Comparison of ENCODE assay signal across 19 mouse cellular contexts in the genomic region with DNA sequence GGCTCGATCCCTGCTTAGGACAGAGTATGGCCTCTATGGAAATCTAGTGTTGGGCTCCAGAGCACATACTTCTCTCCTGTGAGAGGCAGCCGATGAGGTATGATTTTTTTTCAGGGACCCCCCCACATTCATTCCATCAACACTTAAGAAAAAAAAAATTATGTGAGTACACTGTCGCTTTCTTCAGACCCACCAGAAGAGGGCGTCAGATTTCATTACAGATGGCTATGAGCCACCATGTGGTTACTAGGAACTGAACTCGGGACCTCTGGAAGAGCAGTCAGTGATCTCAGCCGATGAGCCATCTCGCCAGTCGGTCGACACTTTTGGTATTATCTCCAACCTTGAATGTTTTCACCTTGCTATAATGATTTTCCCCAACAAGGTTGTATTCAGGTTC.
A peak's percentile ranks its signal among the peaks of the same experiment; 100 is the strongest.
DNase-seq lines count a peak whose midpoint lies in the region; ATAC-seq and TF ChIP-seq lines count a peak whose summit lies in the region.
"Had no signal": no experiment of that assay in that cellular context is flagged by ENCODE, and none has a peak within 500 bp of the region (broad histone marks: within the 10 kb centered on the region; RNA-seq: fewer than 3 reads in every experiment).

No protein-coding gene starts in this region.

- H3K9ac ChIP-seq in intestine, embryonic 14.5 days (ENCODE audit: low read length) = no peak overlapping the region
- no peak overlapping the region for H3K9ac ChIP-seq in intestine, embryonic 16.5 days (ENCODE audit: low read depth, low read length)
- H3K9ac ChIP-seq in liver, postnatal 0 days (replicated peaks) = no peak overlapping the region
- H3K9ac ChIP-seq in ES-Bruce4 (ENCODE audit: low read depth, poor library complexity, severe bottlenecking) = no peak overlapping the region
- H3K9ac ChIP-seq: forebrain, embryonic 12.5 days; hindbrain, embryonic 12.5 days; limb, embryonic 13.5 days had no signal

- H3K9me3 ChIP-seq in intestine, embryonic 14.5 days (ENCODE audit: control insufficient read depth, low read length) = no peaks in the 10 kb centered on the region
- no peaks in the 10 kb centered on the region for H3K9me3 ChIP-seq in intestine, embryonic 16.5 days (ENCODE audit: control insufficient read depth, low read length)
- H3K9me3 ChIP-seq in liver, postnatal 0 days (ENCODE audit: low read length) = no peaks in the 10 kb centered on the region
- no peaks in the 10 kb centered on the region for H3K9me3 ChIP-seq in ES-Bruce4 (replicated peaks; ENCODE audit: control insufficient read depth, insufficient read depth, low read length, poor library complexity, severe bottlenecking)
- H3K9me3 ChIP-seq: embryonic facial prominence, embryonic 10.5 days; forebrain, embryonic 12.5 days; hindbrain, embryonic 12.5 days; limb, embryonic 13.5 days; midbrain, embryonic 10.5 days had no signal

- DNase-seq in intestine, embryonic 14.5 days (ENCODE audit: low spot score) = peak; percentile 41
- DNase-seq in liver, postnatal 0 days = no peak
- DNase-seq in liver = no peak
- peak; percentile 25 for DNase-seq in ZHBTc4 (ENCODE audit: low read depth, low spot score)
- no peak for DNase-seq in left cerebral cortex, postnatal 25 days (ENCODE audit: low spot score in 2 of 2)
- DNase-seq: cerebellum, adult 9-10 months; heart, adult 18-20 months; kidney, adult 18-20 months; lung, postnatal 4 days; right cerebral cortex, adult 18-20 months; thymus, postnatal 25 days had no signal

- no peaks in the 10 kb centered on the region for H3K4me1 ChIP-seq in intestine, embryonic 14.5 days (replicated peaks; ENCODE audit: control insufficient read depth, insufficient read depth, low read length)
- peaks cover 4% of the 10 kb centered on the region; the same call in 1 of the 2 replicates for H3K4me1 ChIP-seq in intestine, embryonic 16.5 days (ENCODE audit: control insufficient read depth, insufficient read depth, low read length)
- no peaks in the 10 kb centered on the region for H3K4me1 ChIP-seq in liver, postnatal 0 days (ENCODE audit: insufficient read depth)
- H3K4me1 ChIP-seq in ES-Bruce4 (ENCODE audit: control insufficient read depth, insufficient read depth, low read length) = no peaks in the 10 kb centered on the region

- H3K27ac ChIP-seq in intestine, embryonic 14.5 days (ENCODE audit: low read depth) = no peak overlapping the region
- no peak overlapping the region; the same call in 1 of the 2 replicates for H3K27ac ChIP-seq in intestine, embryonic 16.5 days (ENCODE audit: low read length)
- H3K27ac ChIP-seq in liver, postnatal 0 days (ENCODE audit: low read depth) = no peak overlapping the region
- no peak overlapping the region for H3K27ac ChIP-seq in ES-Bruce4 (ENCODE audit: insufficient read depth, low read length)
- H3K27ac ChIP-seq: embryonic facial prominence, embryonic 10.5 days; forebrain, embryonic 12.5 days; hindbrain, embryonic 12.5 days; limb, embryonic 13.5 days; midbrain, embryonic 10.5 days had no signal

- no peak overlapping the region for H3K4me2 ChIP-seq in intestine, embryonic 14.5 days (ENCODE audit: low read length)
- H3K4me2 ChIP-seq in intestine, embryonic 16.5 days (ENCODE audit: low read depth, low read length) = no peak overlapping the region
- no peak overlapping the region for H3K4me2 ChIP-seq in liver, postnatal 0 days (ENCODE audit: low read depth, low read length)
- H3K4me2 ChIP-seq: forebrain, embryonic 12.5 days; hindbrain, embryonic 12.5 days; limb, embryonic 13.5 days had no signal

- no peak for ATAC-seq in intestine, embryonic 14.5 days (replicated peaks; ENCODE audit: low FRiP score, low TSS enrichment, low read depth)
- ATAC-seq in intestine, embryonic 16.5 days = no peak
- no peak for ATAC-seq in liver, postnatal 0 days
- ATAC-seq in megakaryocyte progenitor cell, adult 5-6 weeks (replicated peaks; ENCODE audit: poor library complexity) = no peak

- peak; percentile 36; the same call in 1 of the 2 replicates for TF ChIP-seq CTCF in liver, postnatal 0 days (IDR thresholded peaks at IDR 0.05; ENCODE audit: low read depth)
- peak; percentile 20 for TF ChIP-seq CTCF in ES-Bruce4 (IDR thresholded peaks at IDR 0.05; ENCODE audit: low read depth, low read length)

- intact Hi-C loops in left cerebral cortex, postnatal 25 days (cut with DNase I) = no loop called here

- no peak for TF ChIP-seq EP300 in liver, postnatal 0 days (IDR thresholded peaks at IDR 0.05; ENCODE audit: low read depth)
- no peak for TF ChIP-seq EP300 in ES-Bruce4 (IDR thresholded peaks at IDR 0.05; ENCODE audit: insufficient read depth, low read depth, low read length)

- no peaks in the 10 kb centered on the region for H3K36me3 ChIP-seq in intestine, embryonic 14.5 days (ENCODE audit: control insufficient read depth, insufficient read depth, low read length)
- no peaks in the 10 kb centered on the region for H3K36me3 ChIP-seq in intestine, embryonic 16.5 days (ENCODE audit: control insufficient read depth, insufficient read depth, low read length)
- no peaks in the 10 kb centered on the region for H3K36me3 ChIP-seq in liver, postnatal 0 days (replicated peaks; ENCODE audit: insufficient read depth, low read length)
- no peaks in the 10 kb centered on the region for H3K36me3 ChIP-seq in ES-Bruce4 (ENCODE audit: control insufficient read depth, insufficient read depth, low read length, poor library complexity, severe bottlenecking)
- H3K36me3 ChIP-seq: embryonic facial prominence, embryonic 10.5 days; forebrain, embryonic 12.5 days; hindbrain, embryonic 12.5 days; limb, embryonic 13.5 days; midbrain, embryonic 10.5 days had no signal

- H3K27me3 ChIP-seq in intestine, embryonic 14.5 days (replicated peaks; ENCODE audit: control insufficient read depth, insufficient read depth, low read length) = 0 out of 2 replicates have a peak, but pooled peaks cover 4% of the 10 kb centered on the region
- peaks cover 3% of the 10 kb centered on the region; the same call in 1 of the 2 replicates for H3K27me3 ChIP-seq in intestine, embryonic 16.5 days (replicated peaks; ENCODE audit: control insufficient read depth, insufficient read depth, low read length)
- 0 out of 2 replicates have a peak, but pooled peaks cover 4% of the 10 kb centered on the region for H3K27me3 ChIP-seq in liver, postnatal 0 days (ENCODE audit: insufficient read depth, low read length)
- H3K27me3 ChIP-seq in ES-Bruce4 (ENCODE audit: control insufficient read depth, insufficient read depth, low read length, poor library complexity, severe bottlenecking) = no peaks in the 10 kb centered on the region

- TF ChIP-seq POLR2A in ES-Bruce4 (IDR thresholded peaks at IDR 0.05; ENCODE audit: insufficient read depth, low read length) = no peak

- no peak overlapping the region for H3K4me3 ChIP-seq in intestine, embryonic 14.5 days (ENCODE audit: low read depth, low read length)
- H3K4me3 ChIP-seq in intestine, embryonic 16.5 days (ENCODE audit: low read length) = no peak overlapping the region
- no peak overlapping the region for H3K4me3 ChIP-seq in liver, postnatal 0 days (ENCODE audit: low read depth, low read length)
- no peak overlapping the region for H3K4me3 ChIP-seq in ES-Bruce4 (ENCODE audit: low read depth, low read length)
- H3K4me3 ChIP-seq: embryonic facial prominence, embryonic 10.5 days; forebrain, embryonic 12.5 days; hindbrain, embryonic 12.5 days; limb, embryonic 13.5 days; midbrain, embryonic 10.5 days had no signal

- WGBS in intestine, embryonic 14.5 days = 86% methylated on average over 9 of the region's 9 CpGs
- WGBS in intestine, embryonic 16.5 days = 88% methylated on average over 9 of the region's 9 CpGs
- WGBS in liver, postnatal 0 days (ENCODE audit: insufficient replicate concordance) = 73% methylated on average over 9 of the region's 9 CpGs

Comparison
In these comparisons a context has a peak if more than half of its experiments do, and no peak if none do; other contexts are left out.
1. DNase-seq: peak in intestine, embryonic 14.5 days (single experiment) and ZHBTc4 (single experiment); none in liver, postnatal 0 days (single experiment), liver (single experiment) and left cerebral cortex, postnatal 25 days (0 of 2).